Mouse (Mus musculus) lung, postnatal 0 days (tissue): ENCODE data around the gene Btbd1. TPM values are rescaled to one million over a fixed set of nuclear protein-coding genes. Genes with fewer than 3 reads are reported as not detected.
A peak's percentile ranks its signal among the peaks of the same experiment; 100 is the strongest.

ENCODE experiments used
- ATAC-seq: fragments of 200-750 bp; cut with Nextera tagmentation; 2 replicates; pipeline ENCODE4 v1.8.0; 2017; ENCODE audit warnings: moderate library complexity
- DNase-seq: peaks from one replicate; pipeline ENCODE4 v3.0.0-alpha.2; 2016; ENCODE audit warnings: low spot score
- H3K27ac ChIP-seq: fragments of 300-500 bp; sonication (generic); 2 replicates; pipeline ENCODE4 v1.5.1; 2014; ENCODE audit warnings: antibody characterized with exemption, mild to moderate bottlenecking, low read length, mixed read lengths
- H3K27me3 ChIP-seq: fragments of 300-500 bp; sonication (generic); replicated peaks from 2 replicates; pipeline ENCODE4 v1.6.1; 2014; ENCODE audit warnings: low read length, mixed read lengths; ENCODE audit not compliant: insufficient read depth
- H3K36me3 ChIP-seq: fragments of 300-500 bp; sonication (generic); 2 replicates; pipeline ENCODE4 v1.6.1; 2014; ENCODE audit warnings: low read length, mixed read lengths; ENCODE audit not compliant: insufficient read depth
- H3K4me1 ChIP-seq: fragments of 300-500 bp; sonication (generic); 2 replicates; pipeline ENCODE4 v1.6.1; 2014; ENCODE audit warnings: antibody characterized with exemption, low read depth, low read length, mixed read lengths; ENCODE audit not compliant: insufficient read depth
- H3K4me2 ChIP-seq: fragments of 300-500 bp; sonication (generic); replicated peaks from 2 replicates; pipeline ENCODE4 v1.6.1; 2014; ENCODE audit warnings: low read depth, mild to moderate bottlenecking, low read length, moderate library complexity, mixed read lengths
- H3K4me3 ChIP-seq: fragments of 300-500 bp; sonication (generic); 2 replicates; pipeline ENCODE4 v1.5.1; 2014; ENCODE audit warnings: low read depth, low read length
- H3K9ac ChIP-seq: fragments of 300-500 bp; sonication (generic); replicated peaks from 2 replicates; pipeline ENCODE4 v1.6.1; 2014; ENCODE audit warnings: low read depth, mild to moderate bottlenecking
- H3K9me3 ChIP-seq: fragments of 300-500 bp; sonication (generic); 2 replicates; pipeline ENCODE4 v1.6.1; 2016; ENCODE audit warnings: low read length, mixed read lengths
- CTCF ChIP-seq: IDR thresholded peaks from 2 replicates; pipeline ENCODE4 v1.5.1; 2016; ENCODE audit warnings: antibody characterized with exemption, mild to moderate bottlenecking
- EP300 ChIP-seq: IDR thresholded peaks from 2 replicates; pipeline ENCODE4 v1.6.1; 2016; ENCODE audit warnings: antibody characterized with exemption, mild to moderate bottlenecking, control low read depth
- WGBS: fragments of 180-500 bp; shearing (Covaris S2); extraction: QIAGEN DNeasy Blood & Tissue Kit; methylation state at CpG from one replicate; pipeline ENCODE4 v1.1.7; 2014; 5-methylcytosine and 5-hydroxymethylcytosine counted together
- polyA plus RNA-seq: library from polyadenylated mRNA; unstranded; fragments of >200 nt; fragmentation: Nextera tagmentation; extraction: Ambion mirVana; gene quantifications from 2 replicates; pipeline ENCODE4 v1.2.1, GENCODE M21; 2015

Btbd1 gene
- polyA plus RNA-seq, 1 experiment from 2014 or later, result 51.8 TPM

- Histone ChIP-seq H3K27me3 (no peaks in the 10 kb centered on the region), H3K36me3 (no peaks in the 10 kb centered on the region)
- WGBS, result 69% methylated on average over 3 of the region's 3 CpGs
Observed at GRCm38 (mm10) chr7:81747956-81748355, 81.3 kb downstream of the Btbd1 start.

GRCm38 (mm10) chr7:81744145-81744544, 85.1 kb downstream of the Btbd1 start:
- WGBS, result 53% methylated on average over 4 of the region's 4 CpGs
- Histone ChIP-seq H3K4me1 (no peaks in the 10 kb centered on the region), H3K9me3 (0 out of 2 replicates have a peak, but pooled peaks cover 2% of the 10 kb centered on the region), H3K9ac (no peak overlapping the region), H3K27me3 (no peaks in the 10 kb centered on the region), H3K4me2 (no peak overlapping the region), H3K27ac (no peak overlapping the region), H3K36me3 (no peaks in the 10 kb centered on the region), H3K4me3 (no peak overlapping the region)
- DNase-seq (peak; percentile 78), ATAC-seq (peak; percentile 62)
- TF ChIP-seq CTCF, result peak; percentile 73
- no peak for TF ChIP-seq EP300

More at GRCm38 (mm10) chr7:81747956-81748355, 81.3 kb downstream of the Btbd1 start:
- no peak for TF ChIP-seq CTCF
- TF ChIP-seq EP300, result no peak
- no peak for ATAC-seq
- Histone ChIP-seq H3K4me1 (no peaks in the 10 kb centered on the region), H3K4me2 (no peak overlapping the region), H3K4me3 (no peak overlapping the region), H3K9ac (no peak overlapping the region), H3K9me3 (0 out of 2 replicates have a peak, but pooled peaks cover 2% of the 10 kb centered on the region), H3K27ac (no peak overlapping the region)
- DNase-seq, result no peak

Other genes with a start within 250 kb of the Btbd1 start
- gene Homer2, start 121.9 kb downstream of the Btbd1 start, polyA plus RNA-seq, result 16.8 and 18.6 TPM in 2 replicates
- 138 and 140 TPM in 2 replicates for gene Ramac, start 66.5 kb downstream of the Btbd1 start, polyA plus RNA-seq
- 30.3 and 31.0 TPM in 2 replicates for gene 3110040N11Rik, start 40.0 kb downstream of the Btbd1 start, polyA plus RNA-seq
- not detected in 2 replicates for gene Gm10160, start 26.4 kb upstream of the Btbd1 start, polyA plus RNA-seq
- 12.8 and 14.4 TPM in 2 replicates for gene Tm6sf1, start 29.6 kb upstream of the Btbd1 start, polyA plus RNA-seq
- 6.1 and 6.4 TPM in 2 replicates for gene Hdgfl3, start 105.0 kb upstream of the Btbd1 start, polyA plus RNA-seq
- gene Bnc1, start 162.9 kb upstream of the Btbd1 start, polyA plus RNA-seq, result 0.58 and 0.61 TPM in 2 replicates